Mouse (Mus musculus) erythroblast, adult 5-6 weeks (primary cell): ENCODE measurements around the gene Acoxl. TPM values are rescaled to one million over a fixed set of nuclear protein-coding genes. Genes with fewer than 3 reads are reported as not detected.

ENCODE experiments used
- ATAC-seq: replicated peaks from 2 replicates; pipeline ENCODE4 v1.8.0; 2016; ENCODE audit warnings: moderate number of reproducible peaks, mild to moderate bottlenecking, moderate TSS enrichment, inconsistent platforms; ENCODE audit not compliant: poor library complexity, low FRiP score, severe bottlenecking
- total RNA-seq, 2 experiments: library from RNA; stranded (forward) in 1 of 2; stranded (reverse) in 1 of 2; fragments of 150-400 nt in 1 of 2; fragments of 200-764, 138-1000 nt in 1 of 2; gene quantifications; 2 replicates each; pipeline versions ENCODE4 v1.2.3 to v1.2.4; 2015 to 2017; ENCODE audit warnings: low replicate concordance in 2 of 2

Acoxl gene
- total RNA-seq, 2 experiments from 2014 or later: not detected

- no peak for ATAC-seq
These were observed 181.6 kb downstream of the Acoxl start for GRCm38 (mm10) chr2:128020039-128020907.

- no peak for ATAC-seq
These were observed 182.2 kb downstream of the Acoxl start for GRCm38 (mm10) chr2:128020908-128021193.

- no peak for ATAC-seq
These were observed 185.2 kb downstream of the Acoxl start for GRCm38 (mm10) chr2:128023855-128024254.

GRCm38 (mm10) chr2:128027696-128028095 lies 189.0 kb downstream of the Acoxl start:
- no peak for ATAC-seq

GRCm38 (mm10) chr2:128029968-128030367 lies 191.3 kb downstream of the Acoxl start:
- no peak for ATAC-seq

- ATAC-seq: no peak
These were observed 193.4 kb downstream of the Acoxl start for GRCm38 (mm10) chr2:128032111-128032510.

- no peak for ATAC-seq
These were observed 194.8 kb downstream of the Acoxl start for GRCm38 (mm10) chr2:128033503-128033902.

- ATAC-seq: no peak
These were observed 195.5 kb downstream of the Acoxl start for GRCm38 (mm10) chr2:128034066-128034665.

- no peak for ATAC-seq
These were observed 199.7 kb downstream of the Acoxl start for GRCm38 (mm10) chr2:128038259-128038890.

GRCm38 (mm10) chr2:128041066-128041750 lies 202.5 kb downstream of the Acoxl start:
- no peak for ATAC-seq

GRCm38 (mm10) chr2:128046454-128046853 lies 207.8 kb downstream of the Acoxl start:
- no peak for ATAC-seq

GRCm38 (mm10) chr2:128054905-128055304 lies 216.2 kb downstream of the Acoxl start:
- ATAC-seq: no peak

GRCm38 (mm10) chr2:128057872-128058271 lies 219.2 kb downstream of the Acoxl start:
- no peak for ATAC-seq

- no peak for ATAC-seq
These were observed 220.0 kb downstream of the Acoxl start for GRCm38 (mm10) chr2:128058627-128059026.

- ATAC-seq: no peak
These were observed 221.5 kb downstream of the Acoxl start for GRCm38 (mm10) chr2:128060213-128060612.

- no peak for ATAC-seq
These were observed 222.1 kb downstream of the Acoxl start for GRCm38 (mm10) chr2:128060680-128061287.

GRCm38 (mm10) chr2:128061491-128061890 lies 222.8 kb downstream of the Acoxl start:
- ATAC-seq: no peak

GRCm38 (mm10) chr2:128062756-128063155 lies 224.1 kb downstream of the Acoxl start:
- ATAC-seq: no peak

GRCm38 (mm10) chr2:128065013-128065412 lies 226.3 kb downstream of the Acoxl start:
- no peak for ATAC-seq

- ATAC-seq: no peak
These were observed 226.9 kb downstream of the Acoxl start for GRCm38 (mm10) chr2:128065576-128065975.
